Mouse (Mus musculus) CH12.LX (cell line): Measurements from ENCODE around the gene Fat3.

Source experiments
- CTCF ChIP-seq, 2 experiments: IDR thresholded peaks in 1 of 2; conservative IDR thresholded peaks in 1 of 2; 2 replicates each; pipeline ENCODE4 v1.5.1; 2011 to 2012; ENCODE audit warnings: low read depth in 2 of 2, low read length in 2 of 2, improper control_type of control experiment in 1 of 2, inconsistent platforms in 1 of 2, mild to moderate bottlenecking in 1 of 2, moderate library complexity in 1 of 2
- MAZ ChIP-seq: IDR thresholded peaks from 2 replicates; pipeline ENCODE4 v1.6.1; 2012; ENCODE audit warnings: low read depth, mild to moderate bottlenecking, inconsistent platforms, low read length, improper control_type of control experiment, moderate library complexity
- POLR2A ChIP-seq: IDR thresholded peaks from 2 replicates; pipeline ENCODE4 v1.6.1; 2011; ENCODE audit warnings: low read depth, mild to moderate bottlenecking, improper control_type of control experiment, low read length
- RCOR1 ChIP-seq: conservative IDR thresholded peaks from 2 replicates; pipeline ENCODE4 v1.6.1; 2012; ENCODE audit warnings: low read depth, mild to moderate bottlenecking, inconsistent platforms, low read length, improper control_type of control experiment

- no peak for TF ChIP-seq POLR2A
- no peak for TF ChIP-seq CTCF (conservative IDR thresholded peaks at IDR 0.05 in 1 of 2, IDR thresholded peaks at IDR 0.05 in 1 of 2; ENCODE audit: low read depth in 2 of 2, low read length in 2 of 2)
- no peak for TF ChIP-seq MAZ
- TF ChIP-seq RCOR1, result no peak
These were observed 206.9 kb downstream of the Fat3 start for GRCm38 (mm10) chr9:16293928-16294806.
